10 mouse cellular contexts compared by ENCODE assay signal in the genomic region with DNA sequence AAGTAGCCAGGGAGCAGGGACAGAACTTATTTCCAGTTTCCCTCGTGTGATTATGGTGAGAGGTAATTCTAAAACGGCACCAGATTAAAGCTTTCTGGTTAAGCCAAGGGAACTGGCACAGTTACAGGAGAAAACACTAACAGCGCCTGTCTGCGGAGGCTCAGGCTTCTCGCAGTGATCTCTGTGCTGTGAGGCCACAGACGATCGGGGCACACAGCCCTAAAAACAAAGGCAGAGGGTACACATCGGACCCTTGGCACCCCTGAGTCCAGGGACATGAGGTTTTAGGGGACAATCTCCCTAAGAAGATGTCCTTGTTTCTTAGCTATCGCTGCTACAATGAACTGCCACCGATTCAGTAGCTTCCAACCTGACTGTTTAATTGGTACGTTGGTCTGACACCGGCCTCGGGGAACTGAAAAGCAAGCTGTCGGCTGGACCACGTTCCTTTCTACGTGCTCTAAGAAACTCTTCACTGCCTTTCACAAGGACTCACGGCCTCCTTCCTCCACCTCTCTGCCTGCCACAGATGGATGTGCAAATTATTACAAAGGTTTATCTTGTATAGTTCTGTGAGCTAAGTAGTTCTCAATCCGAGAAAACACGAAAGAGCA.
DNase-seq lines count a peak whose midpoint lies in the region; ATAC-seq and TF ChIP-seq lines count a peak whose summit lies in the region.
"Had no signal": no experiment of that assay in that cellular context is flagged by ENCODE, and none has a peak within 500 bp of the region (broad histone marks: within the 10 kb centered on the region; RNA-seq: fewer than 3 reads in every experiment).

No protein-coding gene starts in this region.

- peaks cover 55% of the 10 kb centered on the region for H3K4me1 ChIP-seq in kidney, adult 2 months (ENCODE audit: control insufficient read depth, insufficient read depth, low read length)
- peaks cover 22% of the 10 kb centered on the region for H3K4me1 ChIP-seq in forebrain, embryonic 15.5 days
- peaks cover 16% of the 10 kb centered on the region for H3K4me1 ChIP-seq in midbrain, embryonic 16.5 days (ENCODE audit: control insufficient read depth, insufficient read depth, low read length)

- peak overlapping the region; percentile 34; the same call in 1 of the 2 replicates for H3K9ac ChIP-seq in forebrain, embryonic 15.5 days (replicated peaks)
- H3K9ac ChIP-seq in midbrain, embryonic 16.5 days (ENCODE audit: low read depth, low read length) = peak overlapping the region; percentile 38; the same call in 1 of the 2 replicates
- H3K9ac ChIP-seq: lung, embryonic 15.5 days had no signal

- H3K4me3 ChIP-seq in kidney, adult 2 months (ENCODE audit: insufficient read depth, low read depth, low read length) = no peak overlapping the region
- 0 out of 2 replicates have a peak overlapping the region, but pooled peaks have one; percentile 15 for H3K4me3 ChIP-seq in forebrain, embryonic 15.5 days
- peak overlapping the region; percentile 7; the same call in 1 of the 2 replicates for H3K4me3 ChIP-seq in midbrain, embryonic 16.5 days (ENCODE audit: low read depth, low read length)
- H3K4me3 ChIP-seq: lung, embryonic 15.5 days had no signal

- no peak for TF ChIP-seq CTCF in kidney, adult 2 months (conservative IDR thresholded peaks at IDR 0.05; ENCODE audit: insufficient read depth, insufficient read length, low read depth, low read length)

- TF ChIP-seq POLR2A in kidney, adult 2 months (IDR thresholded peaks at IDR 0.05; ENCODE audit: low read depth, low read length) = no peak

- no peaks in the 10 kb centered on the region for H3K9me3 ChIP-seq in forebrain, embryonic 15.5 days
- H3K9me3 ChIP-seq in midbrain, embryonic 16.5 days (replicated peaks; ENCODE audit: control insufficient read depth, low read length, poor library complexity, severe bottlenecking) = no peaks in the 10 kb centered on the region
- H3K9me3 ChIP-seq: lung, embryonic 15.5 days had no signal

- peak; percentile 62 for DNase-seq in kidney, adult 2 months
- DNase-seq in kidney, postnatal 14 days = no peak
- peak; percentile 29 to 39 for DNase-seq in cerebellum, postnatal 25 days
- no peak for DNase-seq in spleen, postnatal 4 days (ENCODE audit: low spot score in 2 of 2)
- DNase-seq in urinary bladder, postnatal 36 days (ENCODE audit: low spot score in 2 of 2) = no peak
- DNase-seq: adrenal gland, postnatal 10 days; embryo, embryonic 11 days had no signal

- no peaks in the 10 kb centered on the region for H3K27me3 ChIP-seq in kidney, adult 2 months (replicated peaks; ENCODE audit: control insufficient read depth, insufficient read depth, low read length)
- H3K27me3 ChIP-seq in forebrain, embryonic 15.5 days = no peaks in the 10 kb centered on the region
- H3K27me3 ChIP-seq in midbrain, embryonic 16.5 days (ENCODE audit: control insufficient read depth, insufficient read depth, low read depth, low read length) = peaks cover 3% of the 10 kb centered on the region; the same call in 1 of the 2 replicates
- H3K27me3 ChIP-seq: lung, embryonic 15.5 days had no signal

- H3K27ac ChIP-seq in kidney, adult 2 months (ENCODE audit: insufficient read depth, low read depth, low read length) = peak overlapping the region; percentile 64
- 0 out of 2 replicates have a peak overlapping the region, but pooled peaks have one; percentile 8 for H3K27ac ChIP-seq in forebrain, embryonic 15.5 days (replicated peaks)
- H3K27ac ChIP-seq in midbrain, embryonic 16.5 days (ENCODE audit: low read length) = no peak overlapping the region
- H3K27ac ChIP-seq: lung, embryonic 15.5 days had no signal

- 0 out of 2 replicates have a peak, but pooled peaks have one; percentile 35 for ATAC-seq in forebrain, embryonic 15.5 days (replicated peaks)
- no peak for ATAC-seq in midbrain, embryonic 16.5 days

- no peaks in the 10 kb centered on the region; the same call in 1 of the 2 replicates for H3K36me3 ChIP-seq in kidney, adult 2 months (ENCODE audit: control insufficient read depth, insufficient read depth, low read length)
- no peaks in the 10 kb centered on the region for H3K36me3 ChIP-seq in forebrain, embryonic 15.5 days
- no peaks in the 10 kb centered on the region for H3K36me3 ChIP-seq in midbrain, embryonic 16.5 days (ENCODE audit: control insufficient read depth, insufficient read depth, low read length)
- H3K36me3 ChIP-seq: lung, embryonic 15.5 days had no signal

- 42% methylated on average over 19 of the region's 19 CpGs for WGBS in kidney, adult 2 months
- WGBS in forebrain, embryonic 15.5 days = 18% methylated on average over 19 of the region's 19 CpGs
- 22% methylated on average over 19 of the region's 19 CpGs for WGBS in midbrain, embryonic 16.5 days

- H3K4me2 ChIP-seq in forebrain, embryonic 15.5 days (replicated peaks) = peak overlapping the region; percentile 36
- H3K4me2 ChIP-seq in midbrain, embryonic 16.5 days (ENCODE audit: low read length) = peak overlapping the region; percentile 33
- H3K4me2 ChIP-seq: lung, embryonic 15.5 days had no signal

Comparison
In these comparisons a context has a peak if more than half of its experiments do, and no peak if none do; other contexts are left out.
1. DNase-seq: peak in kidney, adult 2 months (single experiment) and cerebellum, postnatal 25 days (2 of 2); none in kidney, postnatal 14 days (single experiment), spleen, postnatal 4 days (0 of 2) and urinary bladder, postnatal 36 days (0 of 2).